Mouse (Mus musculus): ENCODE results near the gene Bex4.

Bex4 gene

GRCm38 (mm10) chrX:136180897-136181553 is 42.2 kb downstream of the Bex4 start:
- no peak for DNase-seq (ENCODE audit: inconsistent age in 2 of 2, low spot score in 1 of 2)

- DNase-seq (ENCODE audit: inconsistent age in 2 of 2, low spot score in 1 of 2), result no peak
These were observed 44.3 kb downstream of the Bex4 start for GRCm38 (mm10) chrX:136183107-136183506.
